Mouse (Mus musculus) embryonic facial prominence, embryonic 14.5 days (tissue): ENCODE measurements around the gene B3gnt6. TPM values are rescaled to one million over a fixed set of nuclear protein-coding genes. Genes with fewer than 3 reads are reported as not detected.

Source experiments
- ATAC-seq: fragments of 200-750 bp; cut with Nextera tagmentation; 2 replicates; pipeline ENCODE4 v1.8.0; 2017; ENCODE audit warnings: low read depth, moderate number of reproducible peaks, moderate TSS enrichment
- DNase-seq: peaks from one replicate; pipeline ENCODE4 v3.0.0-alpha.2; 2015; ENCODE audit warnings: low spot score
- H3K27ac ChIP-seq: fragments of 300-500 bp; sonication (generic); replicated peaks from 2 replicates; pipeline ENCODE4 v1.5.1; 2014; ENCODE audit warnings: low read depth, mild to moderate bottlenecking, low read length, moderate library complexity
- H3K27me3 ChIP-seq: fragments of 300-500 bp; sonication (generic); replicated peaks from 2 replicates; pipeline ENCODE4 v1.6.1; 2014; ENCODE audit warnings: low read length; ENCODE audit not compliant: control insufficient read depth, insufficient read depth
- H3K36me3 ChIP-seq: fragments of 300-500 bp; sonication (generic); 2 replicates; pipeline ENCODE4 v1.6.1; 2014; ENCODE audit warnings: low read length, mixed read lengths; ENCODE audit not compliant: control insufficient read depth, insufficient read depth
- H3K4me1 ChIP-seq: fragments of 300-500 bp; sonication (generic); 2 replicates; pipeline ENCODE4 v1.6.1; 2014; ENCODE audit warnings: antibody characterized with exemption, low read length; ENCODE audit not compliant: control insufficient read depth, insufficient read depth
- H3K4me2 ChIP-seq: fragments of 300-500 bp; sonication (generic); 2 replicates; pipeline ENCODE4 v1.6.1; 2014; ENCODE audit warnings: low read depth, mild to moderate bottlenecking, low read length, moderate library complexity, mixed read lengths
- H3K4me3 ChIP-seq: fragments of 300-500 bp; sonication (generic); 2 replicates; pipeline ENCODE4 v1.5.1; 2014; ENCODE audit warnings: low read depth, mild to moderate bottlenecking, low read length
- H3K9ac ChIP-seq: fragments of 300-500 bp; sonication (generic); 2 replicates; pipeline ENCODE4 v1.6.1; 2014; ENCODE audit warnings: low read depth, mild to moderate bottlenecking, low read length, moderate library complexity, mixed read lengths
- H3K9me3 ChIP-seq: fragments of 300-500 bp; sonication (generic); 2 replicates; pipeline ENCODE4 v1.6.1; 2016; ENCODE audit warnings: low read length; ENCODE audit not compliant: control insufficient read depth
- WGBS: fragments of 180-500 bp; shearing (Covaris S2); extraction: QIAGEN DNeasy Blood & Tissue Kit; methylation state at CpG from one replicate; pipeline ENCODE4 v1.1.7; 2014; 5-methylcytosine and 5-hydroxymethylcytosine counted together
- polyA plus RNA-seq: library from polyadenylated mRNA; unstranded; fragments of >200 nt; fragmentation: Nextera tagmentation; extraction: Ambion mirVana; gene quantifications from 2 replicates; pipeline ENCODE4 v1.2.1, GENCODE M21; 2014

B3gnt6 gene
- polyA plus RNA-seq, 1 experiment from 2014 or later: 0.07 TPM

DNA sequence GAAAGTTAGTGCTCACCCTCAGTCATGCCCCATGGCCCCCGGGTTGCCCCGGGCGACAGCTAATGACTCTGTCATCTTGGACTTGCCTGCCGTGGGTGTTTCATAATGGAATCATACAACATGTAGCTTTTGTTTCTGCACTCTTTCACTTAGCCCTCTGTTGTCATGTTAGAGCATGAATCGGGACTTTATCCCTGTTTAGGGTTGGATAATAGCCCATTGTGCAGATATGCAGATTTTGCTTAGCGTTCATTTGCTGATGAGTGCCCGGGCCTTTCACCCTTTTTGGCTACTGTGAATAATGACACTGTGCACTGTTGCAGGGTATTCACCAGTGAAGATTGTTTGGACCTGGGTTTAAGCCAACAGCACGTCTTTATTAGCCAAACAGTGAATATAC lies 12.6 kb downstream of the B3gnt6 start:
- ATAC-seq (peak; percentile 44; the same call in 1 of the 2 replicates), DNase-seq (no peak)
- no peak overlapping the region for H3K9ac ChIP-seq
- 66% methylated on average over 8 of the region's 8 CpGs for WGBS
- no peaks in the 10 kb centered on the region for H3K9me3 ChIP-seq
- no peak overlapping the region for H3K4me3 ChIP-seq
- H3K36me3 ChIP-seq: no peaks in the 10 kb centered on the region
- H3K27ac ChIP-seq: no peak overlapping the region
- H3K4me1 ChIP-seq: no peaks in the 10 kb centered on the region
- H3K4me2 ChIP-seq: no peak overlapping the region
- no peaks in the 10 kb centered on the region; the same call in 1 of the 2 replicates for H3K27me3 ChIP-seq

DNA sequence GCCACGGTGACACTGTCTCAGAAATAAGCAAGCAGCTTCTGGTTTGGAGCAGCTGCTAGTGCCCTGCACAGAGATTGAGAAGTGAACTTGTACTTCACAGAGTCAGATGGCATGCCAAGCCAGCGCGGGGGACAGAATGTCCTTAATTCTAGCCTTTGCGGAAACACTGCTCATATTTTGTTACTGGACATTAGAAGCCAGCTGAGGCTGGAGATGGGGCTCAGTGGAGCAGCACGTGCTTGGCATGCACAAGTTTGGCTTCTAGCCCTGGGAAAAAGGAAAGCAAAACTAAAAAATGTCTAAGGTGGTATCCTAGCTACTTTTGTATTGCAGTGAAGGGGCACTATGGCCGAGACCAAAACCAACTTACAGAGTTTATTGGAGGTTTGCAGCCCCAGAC lies 14.0 kb downstream of the B3gnt6 start:
- 72% methylated on average over 6 of the region's 6 CpGs for WGBS
- 0 out of 2 replicates have a peak, but pooled peaks have one; percentile 26 for ATAC-seq
- H3K9ac ChIP-seq: no peak overlapping the region

DNA sequence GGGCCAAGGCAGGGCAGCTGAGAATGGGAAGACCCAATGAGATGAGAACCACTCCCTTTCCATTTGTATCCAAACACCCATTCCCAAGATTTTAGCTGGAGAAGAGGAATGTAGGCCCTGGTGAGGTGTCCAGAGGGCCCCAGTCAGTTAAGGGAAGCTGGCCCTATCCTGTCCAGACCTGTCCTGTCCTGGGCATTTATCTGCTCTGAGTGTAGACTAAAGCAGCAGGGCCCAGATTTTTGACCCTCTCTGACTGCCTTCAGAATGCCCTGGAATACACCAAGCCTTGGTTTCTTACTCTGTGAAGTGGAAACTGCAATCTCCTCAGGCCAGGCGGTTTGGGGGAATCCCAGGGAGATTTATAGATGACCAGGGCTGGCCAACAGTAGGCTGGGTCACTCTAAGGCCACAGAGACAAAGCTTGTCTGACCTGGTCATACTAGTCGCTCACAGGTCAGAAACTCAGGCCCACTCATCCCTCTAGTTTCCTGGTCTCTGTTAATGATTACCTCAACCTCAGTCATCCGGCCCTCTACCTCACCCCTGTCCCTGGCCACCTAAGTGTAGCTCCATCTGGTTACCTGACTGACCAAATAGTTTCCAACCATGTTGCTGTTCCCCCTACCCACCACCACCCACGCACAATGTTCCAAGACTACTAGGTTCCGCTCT lies 20.6 kb downstream of the B3gnt6 start:
- Histone ChIP-seq H3K27ac (no peak overlapping the region), H3K9ac (peak overlapping the region; percentile 71), H3K27me3 (no peaks in the 10 kb centered on the region), H3K4me3 (peak overlapping the region; percentile 74), H3K9me3 (no peaks in the 10 kb centered on the region), H3K4me1 (peaks cover 4% of the 10 kb centered on the region; the same call in 1 of the 2 replicates), H3K36me3 (no peaks in the 10 kb centered on the region), H3K4me2 (peak overlapping the region; percentile 72)
- 83% methylated on average over 5 of the region's 5 CpGs for WGBS
- DNase-seq: no peak
- peak; percentile 23; the same call in 1 of the 2 replicates for ATAC-seq

More for the DNA sequence above, 14.0 kb downstream of the B3gnt6 start:
- H3K4me3 ChIP-seq: no peak overlapping the region
- H3K27me3 ChIP-seq: no peaks in the 10 kb centered on the region
- no peak overlapping the region for H3K4me2 ChIP-seq
- H3K36me3 ChIP-seq: no peaks in the 10 kb centered on the region
- H3K4me1 ChIP-seq: no peaks in the 10 kb centered on the region
- H3K9me3 ChIP-seq: no peaks in the 10 kb centered on the region
- no peak overlapping the region for H3K27ac ChIP-seq
- no peak for DNase-seq

DNA sequence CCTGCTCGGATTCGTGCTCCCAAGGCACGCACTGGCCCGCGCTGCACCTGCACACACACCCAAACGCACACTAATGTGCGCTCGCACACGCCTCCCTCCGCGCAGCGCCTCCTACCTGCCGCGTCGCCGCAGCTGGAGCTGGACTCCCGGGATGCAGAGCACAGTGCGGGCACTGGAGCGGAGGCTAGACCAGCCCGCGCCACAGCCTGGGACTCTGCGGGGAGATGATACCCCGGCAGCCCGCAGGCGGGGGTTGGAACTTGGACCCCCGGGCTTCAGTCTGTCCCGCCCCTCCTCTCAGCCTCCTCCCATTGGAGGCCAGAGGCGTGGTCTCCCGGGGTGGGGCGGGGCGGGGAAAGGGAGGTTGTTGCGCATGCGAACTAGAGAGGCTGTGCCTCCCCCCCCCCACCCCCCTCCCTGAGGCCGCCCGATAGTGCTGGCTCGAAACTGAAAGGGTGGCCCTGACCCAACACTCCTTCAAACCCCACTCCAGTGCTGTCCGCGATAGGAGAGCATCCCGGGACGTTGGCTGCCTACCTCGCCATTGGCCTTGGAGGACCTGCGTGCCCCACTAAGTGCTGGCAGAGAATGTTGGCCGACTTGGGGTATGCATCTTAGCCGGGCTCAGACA lies 21.2 kb downstream of the B3gnt6 start, which contains the start of gene Capn5:
Gene Capn5 (minus strand): TSS at position 346 of the 631 bp plus-strand sequence.
- Histone ChIP-seq H3K4me3 (peak within 1 kb of the TSS; percentile 74), H3K36me3 (no peaks in the 10 kb centered on the region), H3K9me3 (no peaks in the 10 kb centered on the region), H3K9ac (peak within 1 kb of the TSS; percentile 71), H3K4me2 (peak within 1 kb of the TSS; percentile 72), H3K27me3 (no peaks in the 10 kb centered on the region), H3K27ac (no peak within 1 kb of the TSS), H3K4me1 (peaks cover 4% of the 10 kb centered on the region; the same call in 1 of the 2 replicates)
- ATAC-seq: peak; percentile 91
- DNase-seq: peak; percentile 84
- WGBS: 3% methylated on average over 25 of the region's 44 CpGs

DNA sequence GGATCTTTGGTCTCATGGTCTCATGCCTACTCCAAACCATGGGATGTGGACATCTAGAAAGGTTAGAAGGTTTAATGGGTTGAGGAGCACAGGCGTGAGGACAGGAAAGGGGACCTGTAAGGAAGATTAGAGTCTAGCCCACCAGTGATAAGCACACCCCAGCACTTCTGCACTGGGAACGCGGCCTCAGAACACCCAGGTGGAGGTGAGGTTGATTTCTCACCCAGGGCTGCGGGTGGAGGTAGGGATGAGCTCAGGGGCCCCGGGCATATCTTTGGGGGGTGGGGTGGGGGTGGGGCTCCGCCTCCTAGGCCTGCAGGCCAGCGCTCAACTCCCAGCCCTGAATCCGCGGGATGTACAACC lies 21.7 kb downstream of the B3gnt6 start:
- ATAC-seq (no peak; the same call in 1 of the 2 replicates), DNase-seq (no peak)
- Histone ChIP-seq H3K27me3 (no peaks in the 10 kb centered on the region), H3K9me3 (no peaks in the 10 kb centered on the region), H3K36me3 (no peaks in the 10 kb centered on the region), H3K4me3 (peak overlapping the region; percentile 74), H3K4me1 (peaks cover 4% of the 10 kb centered on the region; the same call in 1 of the 2 replicates), H3K27ac (no peak overlapping the region), H3K9ac (peak overlapping the region; percentile 71), H3K4me2 (peak overlapping the region; percentile 72)
- 9% methylated on average over 6 of the region's 9 CpGs for WGBS

DNA sequence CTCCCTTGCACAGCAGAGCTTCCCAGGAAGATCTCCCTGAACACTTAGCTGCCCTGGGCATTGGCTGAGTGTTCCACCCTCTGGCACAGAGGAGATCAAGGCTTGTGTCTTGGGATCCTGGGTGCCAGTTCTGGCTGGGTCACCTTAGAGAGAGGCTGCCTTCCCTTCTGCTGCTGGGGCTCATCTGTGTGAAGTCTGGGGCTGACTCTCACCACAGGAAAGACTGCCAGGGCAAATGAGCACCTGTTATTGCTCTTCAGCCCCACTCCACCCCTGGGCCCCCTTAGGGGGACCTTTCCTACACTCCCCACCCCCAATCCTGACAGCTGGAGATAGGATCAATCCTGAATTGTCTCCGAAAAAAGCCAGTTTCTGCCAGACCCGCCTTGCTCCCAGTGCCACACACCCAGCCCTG lies 22.2 kb downstream of the B3gnt6 start:
- no peak overlapping the region for H3K27ac ChIP-seq
- H3K9ac ChIP-seq: 0 out of 2 replicates have a peak overlapping the region, but pooled peaks have one; percentile 71
- no peaks in the 10 kb centered on the region for H3K9me3 ChIP-seq
- H3K4me1 ChIP-seq: peaks cover 4% of the 10 kb centered on the region; the same call in 1 of the 2 replicates
- H3K27me3 ChIP-seq: no peaks in the 10 kb centered on the region
- no peaks in the 10 kb centered on the region for H3K36me3 ChIP-seq
- DNase-seq (no peak), ATAC-seq (no peak)
- H3K4me2 ChIP-seq: peak overlapping the region; percentile 72
- peak overlapping the region; percentile 74 for H3K4me3 ChIP-seq
- WGBS: 48% methylated on average over 2 of the region's 2 CpGs

DNA sequence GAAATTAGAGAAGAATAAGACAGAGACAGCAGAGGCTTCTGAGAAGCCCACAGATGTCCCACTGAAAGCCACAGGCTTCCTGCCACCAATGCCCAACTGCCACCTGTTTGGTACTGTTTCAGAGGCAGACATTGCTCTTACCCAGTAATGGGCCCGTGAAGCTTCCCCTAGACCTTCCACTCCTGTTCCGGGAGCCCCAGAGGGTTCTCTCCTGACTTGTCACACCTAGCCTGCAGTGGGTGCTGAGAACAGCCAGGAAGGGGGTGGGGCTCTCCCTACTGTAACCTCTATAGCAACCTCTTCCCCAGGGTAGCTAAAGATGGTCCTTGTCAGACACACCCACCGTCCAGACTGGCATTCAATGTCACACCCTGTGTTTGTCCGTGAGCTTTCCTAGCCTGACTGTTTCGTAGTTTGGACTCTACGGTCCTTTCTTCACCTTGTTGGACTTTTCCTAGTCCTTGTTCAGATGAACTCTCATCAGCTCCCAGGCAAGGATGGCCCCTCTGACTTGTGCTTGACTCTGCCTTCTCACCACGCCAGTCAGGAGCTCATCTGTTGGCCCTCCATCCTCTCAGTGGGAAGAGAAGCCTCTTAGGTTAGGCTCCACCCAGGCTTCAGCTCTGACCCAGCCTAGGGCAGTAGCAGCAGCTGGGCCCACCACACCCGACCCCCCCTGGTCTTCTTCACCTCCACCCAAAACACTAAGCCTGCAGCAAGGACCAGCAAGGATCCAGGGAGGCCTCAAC lies 22.8 kb downstream of the B3gnt6 start:
- Histone ChIP-seq H3K4me3 (no peak overlapping the region), H3K4me2 (peak overlapping the region; percentile 72), H3K36me3 (no peaks in the 10 kb centered on the region), H3K9ac (no peak overlapping the region), H3K9me3 (no peaks in the 10 kb centered on the region), H3K27ac (no peak overlapping the region), H3K27me3 (no peaks in the 10 kb centered on the region), H3K4me1 (peaks cover 7% of the 10 kb centered on the region; the same call in 1 of the 2 replicates)
- DNase-seq (no peak), ATAC-seq (no peak)
- WGBS: 74% methylated on average over 8 of the region's 8 CpGs

DNA sequence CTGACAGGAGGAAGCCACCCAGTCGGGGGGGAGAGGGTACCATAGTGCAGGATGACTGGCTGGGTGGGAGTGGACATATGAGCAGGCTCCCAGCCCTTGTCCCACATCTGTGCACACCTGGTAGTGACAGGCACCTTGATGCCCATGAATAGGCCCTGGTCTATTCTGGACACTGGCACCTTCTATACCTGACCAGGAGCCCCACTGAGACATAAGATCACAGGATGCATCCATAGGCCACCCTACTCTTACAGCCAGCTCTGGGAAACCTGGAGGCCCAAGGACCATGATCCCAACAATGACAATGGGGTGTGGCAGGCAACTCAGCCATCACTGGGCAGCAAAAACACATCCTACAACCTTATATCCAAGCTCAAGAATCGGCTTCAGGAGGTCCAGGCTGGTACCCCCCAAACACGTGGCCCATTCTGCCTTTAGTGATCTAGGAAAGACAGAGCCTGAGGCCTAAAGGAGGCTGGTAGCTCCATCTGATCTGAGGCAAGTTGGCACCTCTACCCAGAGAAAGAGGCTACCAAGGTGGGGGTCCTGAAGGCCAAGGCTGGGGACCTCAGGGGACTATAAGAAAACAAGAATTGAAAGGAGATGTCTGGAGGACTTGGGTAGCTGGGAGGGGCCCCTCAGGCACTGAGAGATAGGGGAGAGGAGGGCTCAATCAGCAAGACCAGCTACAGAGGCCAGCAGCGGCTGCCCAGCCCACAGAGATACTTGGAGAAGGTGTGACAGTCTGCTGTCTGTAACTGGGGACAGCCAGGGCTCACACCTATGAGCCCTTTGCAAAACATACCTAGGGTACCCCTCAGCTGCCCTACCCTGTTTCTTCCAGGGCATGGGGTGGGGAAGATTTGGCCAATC lies 24.2 kb downstream of the B3gnt6 start:
- ATAC-seq (no peak), DNase-seq (no peak)
- H3K4me3 ChIP-seq: no peak overlapping the region
- no peak overlapping the region for H3K4me2 ChIP-seq
- no peak overlapping the region for H3K9ac ChIP-seq
- no peaks in the 10 kb centered on the region for H3K36me3 ChIP-seq
- H3K9me3 ChIP-seq: no peaks in the 10 kb centered on the region
- peaks cover 13% of the 10 kb centered on the region; the same call in 1 of the 2 replicates for H3K4me1 ChIP-seq
- no peaks in the 10 kb centered on the region for H3K27me3 ChIP-seq
- 79% methylated on average over 4 of the region's 4 CpGs for WGBS
- H3K27ac ChIP-seq: no peak overlapping the region
